Mouse (Mus musculus) embryonic facial prominence, embryonic 13.5 days (tissue): ENCODE data around the gene Atcay. TPM values are rescaled to one million over a fixed set of nuclear protein-coding genes. Genes with fewer than 3 reads are reported as not detected.

ENCODE experiments used
- ATAC-seq: fragments of 200-750 bp; cut with Nextera tagmentation; 2 replicates; pipeline ENCODE4 v1.8.0; 2017; ENCODE audit warnings: low read depth; ENCODE audit not compliant: insufficient number of reproducible peaks, insufficient read depth, low FRiP score, low TSS enrichment
- H3K27ac ChIP-seq: fragments of 300-500 bp; sonication (generic); 2 replicates; pipeline ENCODE4 v1.5.1; 2015; ENCODE audit warnings: moderate library complexity, mild to moderate bottlenecking, inconsistent platforms
- H3K27me3 ChIP-seq: fragments of 300-500 bp; sonication (generic); 2 replicates; pipeline ENCODE4 v1.6.1; 2015; ENCODE audit warnings: mild to moderate bottlenecking, inconsistent platforms
- H3K36me3 ChIP-seq: fragments of 300-500 bp; sonication (generic); 2 replicates; pipeline ENCODE4 v1.6.1; 2015; ENCODE audit warnings: mild to moderate bottlenecking, inconsistent platforms
- H3K4me1 ChIP-seq: fragments of 300-500 bp; sonication (generic); 2 replicates; pipeline ENCODE4 v1.6.1; 2015; ENCODE audit warnings: inconsistent platforms
- H3K4me2 ChIP-seq: fragments of 300-500 bp; sonication (generic); 2 replicates; pipeline ENCODE4 v1.6.1; 2015; ENCODE audit warnings: moderate library complexity, mild to moderate bottlenecking, inconsistent platforms
- H3K4me3 ChIP-seq: fragments of 300-500 bp; sonication (generic); 2 replicates; pipeline ENCODE4 v1.5.1; 2015; ENCODE audit warnings: mild to moderate bottlenecking, inconsistent platforms
- H3K9ac ChIP-seq: fragments of 300-500 bp; sonication (generic); 2 replicates; pipeline ENCODE4 v1.6.1; 2015; ENCODE audit warnings: mild to moderate bottlenecking, inconsistent platforms
- H3K9me3 ChIP-seq: fragments of 300-500 bp; sonication (generic); 2 replicates; pipeline ENCODE4 v1.6.1; 2016; ENCODE audit warnings: inconsistent platforms
- WGBS: fragments of 180-500 bp; shearing (Covaris S2); methylation state at CpG from one replicate; pipeline ENCODE4 v1.1.7; 2015; ENCODE audit warnings: mixed read lengths; 5-methylcytosine and 5-hydroxymethylcytosine counted together
- microRNA-seq: library from miRNA; unstranded; fragments of <30 nt; microRNA quantifications from one replicate; pipeline ENCODE4, GENCODE M21; 2016
- polyA plus RNA-seq: library from polyadenylated mRNA; unstranded; fragments of >200 nt; fragmentation: Nextera tagmentation; extraction: Ambion mirVana; gene quantifications from 2 replicates; pipeline ENCODE4 v1.2.1, GENCODE M21; 2015

Atcay gene
- polyA plus RNA-seq, 1 experiment from 2014 or later: 1.8 TPM

DNA sequence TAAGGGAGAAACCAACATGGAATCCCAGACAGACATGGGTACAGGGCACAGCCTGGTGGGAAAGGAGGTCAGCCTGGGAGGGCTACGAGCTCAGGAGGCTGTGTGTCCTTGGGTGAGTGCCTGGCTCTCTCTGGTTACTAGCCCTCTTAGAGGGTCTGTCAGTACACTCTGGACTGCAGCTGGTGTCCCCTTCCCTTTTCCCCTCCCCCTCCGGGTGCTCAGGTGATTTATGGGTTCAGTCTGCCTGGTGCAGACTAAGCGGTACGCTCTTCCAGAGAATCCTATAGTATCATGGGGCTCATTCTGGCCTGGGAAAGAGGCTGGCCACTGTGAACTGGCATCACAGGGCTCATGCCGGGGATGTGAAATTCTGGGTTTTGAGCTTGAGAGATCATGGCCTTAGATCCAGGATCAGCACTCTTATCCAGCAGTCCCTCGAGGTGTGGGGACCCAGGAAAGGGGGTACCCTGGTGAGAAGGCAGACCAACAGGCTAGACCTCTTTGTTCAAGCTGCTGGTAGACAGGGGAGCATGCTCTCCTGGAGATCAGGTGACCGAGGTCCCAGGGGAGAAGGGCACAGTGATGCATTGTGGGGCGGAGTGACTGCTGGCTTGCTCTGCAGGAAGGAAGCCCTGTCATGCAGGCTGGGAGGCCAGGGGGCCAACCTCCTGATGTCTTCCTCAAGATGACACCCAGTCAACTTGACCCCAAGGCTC lies 68.9 kb downstream of the Atcay start:
- Histone ChIP-seq H3K4me3 (no peak overlapping the region), H3K9ac (0 out of 2 replicates have a peak overlapping the region, but pooled peaks have one; percentile 27), H3K27ac (no peak overlapping the region), H3K27me3 (no peaks in the 10 kb centered on the region), H3K4me1 (peaks cover 11% of the 10 kb centered on the region), H3K4me2 (no peak overlapping the region), H3K9me3 (no peaks in the 10 kb centered on the region), H3K36me3 (peaks cover 81% of the 10 kb centered on the region)
- ATAC-seq: no peak
- 86% methylated on average over 8 of the region's 8 CpGs for WGBS

DNA sequence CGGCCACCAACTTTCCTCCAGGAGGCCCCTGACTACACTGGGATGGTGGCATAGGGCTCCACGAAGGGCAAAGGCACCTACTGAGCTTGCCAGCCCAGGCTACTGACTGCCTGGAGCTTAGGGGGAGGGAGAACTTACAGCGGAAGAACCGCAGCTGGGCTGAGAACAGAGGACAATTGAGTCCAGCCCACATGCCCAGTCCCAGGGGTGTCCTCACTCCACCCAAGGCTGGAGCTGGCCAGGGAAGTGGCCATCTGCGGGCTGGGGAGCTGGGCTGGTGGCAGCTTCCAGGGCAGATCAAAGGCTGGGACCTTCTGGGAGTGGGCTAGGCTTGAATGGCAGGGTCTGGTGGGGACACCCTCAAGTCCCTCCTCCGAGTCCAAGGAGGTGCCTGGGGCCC lies 75.9 kb downstream of the Atcay start:
- WGBS: 79% methylated on average over 6 of the region's 6 CpGs
- Histone ChIP-seq H3K27me3 (no peaks in the 10 kb centered on the region), H3K4me1 (no peaks in the 10 kb centered on the region), H3K9ac (no peak overlapping the region), H3K27ac (peak overlapping the region; percentile 36; the same call in 1 of the 2 replicates), H3K4me2 (no peak overlapping the region), H3K4me3 (no peak overlapping the region), H3K36me3 (peaks cover 80% of the 10 kb centered on the region), H3K9me3 (no peaks in the 10 kb centered on the region)
- ATAC-seq: no peak

Small RNA genes within 50 kb of the gene (microRNA-seq; reads per million reads assigned to microRNA genes)
- 7.2 reads per million, percentile 24 among the genes with 10 or more reads in this experiment for gene Mir3057

Other genes with a start within 250 kb of the Atcay start
- 11.3 and 13.1 TPM in 2 replicates for gene Gng7, start 215.9 kb downstream of the Atcay start, polyA plus RNA-seq
- gene Diras1, start 205.2 kb downstream of the Atcay start, polyA plus RNA-seq: 0.80 and 1.0 TPM in 2 replicates
- 22.6 and 22.7 TPM in 2 replicates for gene Slc39a3, start 193.4 kb downstream of the Atcay start, polyA plus RNA-seq
- gene Sgta, start 170.7 kb downstream of the Atcay start, polyA plus RNA-seq: 218 and 222 TPM in 2 replicates
- 58.2 and 60.9 TPM in 2 replicates for gene Thop1, start 160.8 kb downstream of the Atcay start, polyA plus RNA-seq
- 0.53 and 1.5 TPM in 2 replicates for gene Creb3l3, start 132.0 kb downstream of the Atcay start, polyA plus RNA-seq
- 196 and 213 TPM in 2 replicates for gene Map2k2, start 124.9 kb downstream of the Atcay start, polyA plus RNA-seq
- 27.0 and 27.9 TPM in 2 replicates for gene Zbtb7a, start 95.6 kb downstream of the Atcay start, polyA plus RNA-seq
- 58.1 and 60.9 TPM in 2 replicates for gene Pias4, start 62.9 kb downstream of the Atcay start, polyA plus RNA-seq
- gene Eef2, start 54.2 kb downstream of the Atcay start, polyA plus RNA-seq: 622 and 633 TPM in 2 replicates
- gene Dapk3, start 47.8 kb downstream of the Atcay start, polyA plus RNA-seq: 57.1 and 60.1 TPM in 2 replicates
- not detected in 2 replicates for gene 4930442H23Rik, start 47.0 kb downstream of the Atcay start, polyA plus RNA-seq
- gene Nmrk2, start 28.8 kb downstream of the Atcay start, polyA plus RNA-seq: not detected in 2 replicates
- 11.8 and 12.0 TPM in 2 replicates for gene Zfr2, start 2.3 kb upstream of the Atcay start, polyA plus RNA-seq
- 7.0 and 7.4 TPM in 2 replicates for gene Matk, start 22.1 kb upstream of the Atcay start, polyA plus RNA-seq
- gene Mrpl54, start 36.1 kb upstream of the Atcay start, polyA plus RNA-seq: 197 and 202 TPM in 2 replicates
- gene Apba3, start 36.1 kb upstream of the Atcay start, polyA plus RNA-seq: 61.9 and 67.9 TPM in 2 replicates
- gene Tjp3, start 60.7 kb upstream of the Atcay start, polyA plus RNA-seq: 5.0 and 7.2 TPM in 2 replicates
- gene Pip5k1c, start 62.1 kb upstream of the Atcay start, polyA plus RNA-seq: 56.0 and 57.6 TPM in 2 replicates
- gene Cactin, start 90.3 kb upstream of the Atcay start, polyA plus RNA-seq: 43.2 and 46.9 TPM in 2 replicates
- 7.1 and 7.3 TPM in 2 replicates for gene Tbxa2r, start 97.9 kb upstream of the Atcay start, polyA plus RNA-seq
- 0.13 TPM in 1 of 2 replicates, not detected in the other for gene Gipc3, start 112.4 kb upstream of the Atcay start, polyA plus RNA-seq
- gene Hmg20b, start 119.6 kb upstream of the Atcay start, polyA plus RNA-seq: 109 and 113 TPM in 2 replicates
- 10.7 and 11.0 TPM in 2 replicates for gene Mfsd12, start 126.7 kb upstream of the Atcay start, polyA plus RNA-seq
- 1.0 and 1.2 TPM in 2 replicates for gene 4930404N11Rik, start 135.0 kb upstream of the Atcay start, polyA plus RNA-seq
- gene Fzr1, start 147.7 kb upstream of the Atcay start, polyA plus RNA-seq: 102 and 119 TPM in 2 replicates
- 67.8 and 71.8 TPM in 2 replicates for gene Dohh, start 153.6 kb upstream of the Atcay start, polyA plus RNA-seq
- gene Gm48551, start 153.6 kb upstream of the Atcay start, polyA plus RNA-seq: 4.1 and 5.0 TPM in 2 replicates
- gene Gm48552, start 158.2 kb upstream of the Atcay start, polyA plus RNA-seq: 1.2 and 1.5 TPM in 2 replicates
- gene Smim24, start 162.2 kb upstream of the Atcay start, polyA plus RNA-seq: 3.1 and 7.1 TPM in 2 replicates
- gene Nfic, start 224.8 kb upstream of the Atcay start, polyA plus RNA-seq: 87.0 and 96.1 TPM in 2 replicates